Mouse (Mus musculus) natural killer cell, adult 2 months (primary cell): ENCODE measurements at regions not wholly inside any gene's neighbourhood (a gene's known extent, or its start where the extent isn't known, plus 50 kb on each side); places are given as distances from the start of the nearest gene placed in this dataset.

Source experiments
- DNase-seq, 2 experiments: peaks; one replicate each; pipeline ENCODE4 v3.0.0; 2022; ENCODE audit warnings: low spot score in 2 of 2

DNA sequence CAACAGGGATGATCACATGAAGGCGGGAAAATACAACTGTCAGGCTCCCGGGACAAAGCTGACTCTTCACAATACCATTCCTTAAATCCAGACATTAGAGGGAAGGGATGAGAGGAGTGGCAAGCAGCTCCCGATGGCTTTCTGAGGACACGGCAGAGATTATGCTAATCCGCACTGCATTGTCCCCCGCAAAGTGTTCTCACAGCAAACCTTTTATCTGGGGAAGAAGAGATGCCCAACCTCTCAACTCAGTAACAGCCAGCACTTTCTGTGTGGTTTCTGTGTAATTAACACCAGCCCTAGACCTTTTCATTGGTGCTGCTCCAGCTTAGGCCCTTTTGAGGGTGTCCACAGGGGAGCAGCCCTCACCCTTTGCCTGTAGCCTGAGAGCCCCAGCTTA lies 137.9 kb downstream of the Barhl2 start:
- DNase-seq = no peak

DNA sequence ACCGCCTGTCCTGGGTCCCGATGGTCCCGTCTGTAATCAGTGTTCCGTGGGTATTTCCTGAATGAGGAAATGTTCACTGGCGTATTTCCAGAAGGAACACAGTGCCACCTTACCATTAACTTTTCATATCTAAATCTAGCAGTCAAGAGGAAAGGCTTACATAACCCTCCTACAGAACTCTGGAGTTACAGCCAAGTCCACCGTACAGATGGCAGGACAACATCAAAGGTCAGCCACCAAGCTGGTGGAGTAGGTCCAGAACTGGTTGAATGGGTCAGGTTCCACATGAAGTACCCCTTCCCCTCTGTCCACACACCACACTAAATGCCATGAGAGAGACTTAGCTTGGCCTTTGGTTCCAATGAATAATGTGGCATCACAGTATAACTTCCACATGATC lies 139.7 kb downstream of the Barhl2 start:
- DNase-seq = no peak

DNA sequence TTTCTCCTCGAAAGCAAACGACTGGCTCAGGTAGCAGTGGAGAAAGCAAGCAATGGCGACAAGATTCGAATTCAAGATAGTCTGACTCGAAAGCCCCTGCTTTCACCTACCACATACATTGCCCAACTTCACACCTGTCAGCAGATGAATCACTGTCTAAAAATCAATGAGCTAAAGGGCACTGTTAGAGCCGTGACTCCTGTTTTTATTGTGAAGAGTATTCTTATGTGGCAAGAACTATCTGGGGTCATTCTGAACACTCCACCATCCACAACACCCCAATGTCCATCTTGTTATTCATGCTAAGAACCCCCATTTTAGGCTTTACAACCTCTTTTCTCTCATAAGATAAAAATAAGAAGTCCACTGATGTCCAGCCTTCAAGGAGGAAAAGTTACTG lies 144.1 kb downstream of the Barhl2 start:
- DNase-seq = no peak

DNA sequence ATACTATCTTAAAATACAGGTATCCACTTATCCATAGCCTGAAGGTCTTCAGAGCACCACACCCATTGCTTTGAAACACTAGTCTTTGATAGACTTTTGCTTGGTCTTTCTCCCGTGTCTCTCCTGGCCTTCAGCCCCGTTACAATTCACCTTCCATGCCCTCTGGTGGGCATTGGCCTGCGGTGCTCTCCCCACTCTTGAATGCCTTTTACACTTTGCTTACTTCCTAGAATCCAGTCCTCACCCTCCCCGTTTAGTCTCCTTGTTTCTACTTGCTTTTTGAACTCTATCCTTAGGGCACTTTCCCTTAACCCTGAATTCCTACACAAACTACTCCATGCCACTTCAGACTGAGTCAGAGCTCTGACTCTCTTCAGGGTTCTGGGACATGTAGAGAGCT lies 156.6 kb downstream of the Barhl2 start:
- DNase-seq = no peak

DNA sequence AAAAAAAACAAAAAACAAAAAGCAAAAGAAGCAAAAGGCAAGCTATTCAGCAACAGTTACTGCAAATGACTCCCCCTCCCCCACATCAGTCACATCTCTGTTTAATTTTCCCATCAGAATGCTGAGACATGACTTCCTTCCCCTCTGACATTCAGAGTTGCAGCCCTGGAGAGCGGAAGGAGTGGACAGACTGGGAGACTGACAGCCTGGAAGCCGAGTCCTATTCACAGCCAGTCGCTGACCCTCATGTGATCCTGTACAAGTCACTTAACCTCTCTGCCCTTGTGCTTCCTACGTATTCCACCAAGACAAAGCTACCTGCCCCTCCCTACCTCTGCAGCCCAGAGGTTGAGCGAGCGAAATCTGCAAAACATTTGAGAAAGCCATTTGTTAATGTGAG lies 161.2 kb downstream of the Barhl2 start:
- DNase-seq = no peak

DNA sequence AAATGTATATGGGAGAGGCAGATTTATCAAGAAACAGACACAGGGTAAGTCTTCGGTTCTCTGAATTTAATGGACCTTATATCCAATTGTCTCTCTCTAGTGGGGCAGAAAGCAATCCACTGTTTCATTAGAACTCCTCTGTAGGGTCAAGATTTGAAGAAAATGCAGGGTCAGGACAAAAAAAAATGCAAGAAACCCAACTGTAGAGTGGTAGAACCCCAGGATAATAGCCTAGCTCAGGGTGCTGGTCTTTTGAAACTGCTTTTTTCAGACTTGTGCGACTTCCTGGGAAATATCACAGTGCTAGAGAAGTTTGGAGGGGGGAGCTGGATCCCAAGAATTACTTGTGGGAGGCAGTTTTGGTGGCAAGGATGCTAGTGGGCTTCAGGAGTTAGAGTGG lies 162.0 kb downstream of the Barhl2 start:
- DNase-seq = no peak

DNA sequence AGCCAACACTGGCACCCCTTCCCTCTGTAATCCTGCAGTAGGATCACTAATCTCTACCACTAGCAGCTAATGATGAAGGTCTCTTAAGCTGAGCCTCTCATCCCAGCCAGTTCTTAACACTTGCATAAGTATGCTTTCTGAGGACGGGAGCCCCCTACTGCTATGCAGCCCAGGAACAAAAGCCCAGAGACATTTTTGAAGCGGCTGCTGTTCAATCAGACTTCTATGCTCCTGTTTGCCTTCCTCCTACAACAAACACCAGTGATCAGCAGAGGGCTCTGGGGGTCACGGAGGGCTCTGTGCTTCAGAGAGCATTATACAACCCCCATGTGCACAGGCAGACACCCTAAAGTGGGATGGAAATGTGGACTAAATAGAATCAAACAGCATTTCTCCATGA lies 162.4 kb downstream of the Barhl2 start:
- no peak for DNase-seq

DNA sequence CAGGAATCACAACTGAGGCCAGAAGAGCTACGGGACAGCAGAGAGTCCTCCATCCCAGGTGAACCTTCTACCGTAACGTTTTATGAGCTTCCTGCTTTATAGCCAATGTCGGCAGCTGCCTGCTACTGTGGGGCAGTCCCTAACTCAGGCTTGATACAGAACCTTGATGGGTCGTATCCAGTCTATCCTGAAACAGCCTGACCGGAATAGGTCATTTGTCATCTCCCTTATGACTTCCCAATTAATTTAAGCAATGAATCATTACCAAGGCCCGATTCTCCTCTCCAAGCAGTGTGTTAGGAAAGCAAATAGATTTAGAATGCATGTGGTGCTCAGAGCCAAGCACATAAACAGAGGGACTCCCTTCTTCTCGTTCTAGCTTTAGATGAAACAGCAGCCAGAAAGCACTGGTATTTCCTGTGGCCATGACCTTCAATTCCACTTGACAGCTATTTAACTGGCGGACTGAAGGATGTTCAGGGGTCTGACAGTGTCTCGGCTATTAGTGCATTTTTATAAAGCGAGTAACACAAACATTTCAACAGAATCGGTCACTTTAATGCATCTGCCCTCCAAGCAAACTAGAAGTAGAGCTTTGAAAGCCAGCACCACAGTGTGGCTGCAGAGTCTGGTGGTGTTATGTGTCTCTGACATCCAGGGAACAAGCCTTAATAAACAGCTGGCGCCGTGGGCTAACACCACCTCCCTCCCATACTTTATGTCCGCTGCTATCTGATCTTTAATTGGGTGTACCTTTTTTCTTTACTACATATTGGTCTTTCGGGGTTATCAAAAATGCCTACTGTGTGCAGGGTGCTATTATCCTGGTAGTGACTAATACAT lies 165.4 kb downstream of the Barhl2 start:
- no peak for DNase-seq

DNA sequence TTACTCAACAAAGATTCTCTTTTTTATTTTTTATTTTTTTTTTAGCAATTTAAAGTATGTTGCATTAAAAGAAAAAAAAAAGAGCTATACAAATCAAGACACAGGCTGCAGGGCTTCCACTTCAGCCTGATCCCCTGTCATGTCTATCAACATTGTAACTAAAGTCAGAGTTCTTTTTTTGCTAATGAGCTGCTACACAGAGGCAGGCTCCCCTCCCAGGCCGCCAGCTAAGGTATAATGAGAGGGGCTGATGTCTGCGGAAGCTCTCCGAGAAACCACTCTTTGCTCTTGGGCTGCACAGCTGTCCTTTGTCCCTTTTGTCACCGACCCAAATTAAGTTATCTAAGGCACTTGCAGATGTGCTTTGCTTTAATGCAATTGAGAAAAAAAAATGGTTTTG lies 172.8 kb downstream of the Barhl2 start:
- DNase-seq = no peak

DNA sequence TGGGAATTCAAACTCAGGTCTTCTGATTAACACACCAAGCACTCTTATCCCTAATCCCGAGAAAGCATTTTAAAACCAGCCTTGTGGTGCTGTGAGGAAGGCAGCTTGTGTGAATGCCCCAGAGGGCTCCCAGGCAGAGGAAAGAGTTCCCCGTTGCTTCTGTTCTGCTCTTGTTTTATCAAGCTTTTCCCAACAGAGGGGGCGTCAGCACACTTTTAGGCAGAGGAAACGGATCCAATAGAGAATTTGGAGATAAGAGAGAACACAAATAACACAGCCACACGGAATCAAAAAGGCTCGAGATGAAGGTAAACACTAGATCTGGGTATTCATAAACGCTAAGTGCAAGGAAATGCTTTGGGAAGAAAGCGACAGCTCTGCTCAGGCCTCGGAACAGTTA lies 173.2 kb downstream of the Barhl2 start:
- DNase-seq = no peak

DNA sequence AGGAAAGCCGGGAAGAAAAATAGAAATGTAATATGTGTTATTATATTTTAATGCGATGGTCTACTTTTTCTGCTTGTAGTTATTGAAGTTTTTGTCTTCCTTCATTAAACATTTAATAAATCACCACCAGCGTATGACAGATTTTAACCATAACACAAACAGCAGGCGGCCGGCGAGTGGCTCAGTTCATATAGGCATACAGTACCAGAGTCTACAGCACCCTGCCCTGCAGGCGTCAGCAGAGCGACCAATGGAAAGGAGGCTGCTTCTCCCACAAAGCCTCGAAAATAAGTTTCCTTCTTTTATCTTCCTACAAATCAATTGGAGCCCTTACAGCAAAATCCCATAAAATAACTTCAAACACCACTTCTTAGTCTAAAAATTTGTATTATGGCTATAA lies 175.3 kb downstream of the Barhl2 start:
- DNase-seq = no peak

DNA sequence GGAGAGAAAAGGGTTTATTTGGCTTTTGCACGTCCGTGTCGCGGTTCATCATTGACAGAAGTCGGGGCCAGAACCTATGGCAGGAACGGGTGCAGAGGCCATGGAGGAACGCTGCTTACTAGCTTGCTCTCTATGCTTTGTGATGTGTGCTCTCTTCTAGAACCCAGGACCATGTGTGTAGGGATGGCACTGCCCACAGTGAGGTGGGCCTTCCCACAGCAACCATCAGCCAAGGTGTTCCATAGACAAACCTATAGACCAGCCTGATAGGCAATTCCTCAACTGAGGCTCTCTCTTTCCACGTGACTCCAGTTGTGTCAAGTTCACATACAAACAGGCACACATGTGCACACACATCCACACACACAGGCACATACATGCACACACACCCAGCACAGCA lies 180.2 kb downstream of the Barhl2 start:
- no peak for DNase-seq

DNA sequence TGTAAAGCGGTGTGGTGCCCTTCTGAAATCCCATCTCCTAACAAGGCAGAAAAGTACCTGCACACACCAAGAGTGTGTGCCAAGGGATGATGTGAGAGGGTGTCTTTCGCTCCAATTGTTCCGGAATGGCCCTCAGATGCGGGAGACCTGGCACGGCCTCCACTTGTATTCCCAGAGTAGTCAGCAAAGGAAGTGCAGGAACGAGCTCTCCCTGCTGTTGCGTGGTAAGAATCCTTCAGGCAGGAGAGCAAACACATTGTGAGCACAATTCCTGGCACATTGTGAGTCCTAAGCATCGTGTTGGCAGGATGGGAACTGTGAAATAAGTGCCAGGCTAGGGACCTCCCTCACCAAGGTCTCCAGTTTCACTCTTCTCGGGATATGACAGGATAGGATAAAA lies 180.7 kb downstream of the Barhl2 start:
- DNase-seq = no peak

DNA sequence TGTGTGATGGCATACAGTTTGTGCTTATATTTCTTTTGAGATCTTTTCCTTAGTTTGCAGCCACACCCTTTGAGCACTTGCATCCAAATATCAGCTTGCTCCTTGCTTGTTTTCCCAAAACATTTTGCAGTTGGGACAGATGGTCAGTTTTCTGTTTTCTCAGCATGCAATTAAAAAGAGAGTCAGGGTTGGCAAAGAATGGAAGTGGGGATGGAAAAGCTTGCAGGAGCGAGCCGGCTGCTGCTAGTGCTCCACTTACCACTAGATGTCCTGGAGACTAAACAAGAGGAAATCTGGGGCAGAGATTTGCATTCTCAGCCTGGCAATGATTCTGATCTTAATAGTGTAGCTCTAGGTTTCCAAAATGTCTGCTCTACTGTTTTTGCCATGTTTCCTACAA lies 181.8 kb downstream of the Barhl2 start:
- no peak for DNase-seq

DNA sequence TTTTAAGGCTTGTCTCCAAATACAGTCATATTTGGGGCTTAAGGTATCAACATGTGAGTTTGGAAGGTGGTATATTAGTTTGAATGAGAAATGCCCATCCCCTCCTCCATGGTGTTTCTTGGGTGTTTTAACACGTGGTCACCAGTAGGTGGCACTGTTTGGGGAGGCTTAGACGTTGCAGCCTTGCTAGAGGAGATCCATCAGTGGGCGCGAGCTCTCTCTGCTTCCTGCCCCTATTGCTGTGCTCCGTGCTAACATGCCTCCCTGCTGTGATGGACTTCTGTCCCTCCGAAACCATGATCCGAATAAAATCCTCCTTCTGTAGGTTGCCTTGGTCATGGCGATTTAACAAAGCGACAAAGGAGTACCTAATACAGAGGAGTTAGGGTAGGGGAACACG lies 183.3 kb downstream of the Barhl2 start:
- DNase-seq = no peak

DNA sequence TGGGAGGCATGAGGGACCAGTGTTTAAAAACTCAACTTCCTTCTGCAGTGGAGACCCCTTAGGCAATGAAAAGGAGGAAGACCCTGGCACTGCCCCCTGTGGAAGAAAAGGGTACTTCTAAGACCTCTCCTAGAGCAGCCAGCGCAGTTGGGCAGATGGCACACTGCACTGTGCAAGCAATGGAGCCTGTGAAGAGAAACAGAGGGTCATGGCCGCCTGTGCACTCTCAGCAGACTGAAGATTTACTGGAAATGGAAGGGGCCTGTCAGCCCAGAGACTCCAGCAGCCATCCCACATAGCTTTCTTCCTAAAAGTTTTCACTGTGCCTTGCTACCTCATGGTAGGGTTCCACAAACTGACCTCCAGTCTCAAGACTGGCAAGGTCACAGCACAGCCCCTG lies 193.4 kb downstream of the Barhl2 start:
- no peak for DNase-seq

DNA sequence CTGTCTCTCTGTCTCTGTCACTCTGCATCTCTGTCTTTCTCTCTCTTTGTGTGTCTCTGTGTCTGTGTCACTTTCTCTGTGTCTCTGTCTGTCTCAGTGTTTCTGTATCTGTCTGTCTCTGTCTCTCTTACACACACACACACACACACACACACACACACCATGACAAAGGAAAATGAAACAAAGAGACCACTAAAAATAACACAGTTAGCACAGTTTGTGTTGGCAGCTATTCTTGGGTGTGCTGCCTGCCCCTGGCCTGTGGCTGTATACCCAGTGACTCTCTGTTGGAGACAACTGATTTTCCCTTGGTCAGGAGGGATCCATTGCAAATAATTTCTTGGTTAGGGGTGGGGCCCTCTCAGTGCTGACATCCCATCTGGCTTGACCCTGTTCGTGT lies 200.8 kb downstream of the Barhl2 start:
- DNase-seq = no peak

DNA sequence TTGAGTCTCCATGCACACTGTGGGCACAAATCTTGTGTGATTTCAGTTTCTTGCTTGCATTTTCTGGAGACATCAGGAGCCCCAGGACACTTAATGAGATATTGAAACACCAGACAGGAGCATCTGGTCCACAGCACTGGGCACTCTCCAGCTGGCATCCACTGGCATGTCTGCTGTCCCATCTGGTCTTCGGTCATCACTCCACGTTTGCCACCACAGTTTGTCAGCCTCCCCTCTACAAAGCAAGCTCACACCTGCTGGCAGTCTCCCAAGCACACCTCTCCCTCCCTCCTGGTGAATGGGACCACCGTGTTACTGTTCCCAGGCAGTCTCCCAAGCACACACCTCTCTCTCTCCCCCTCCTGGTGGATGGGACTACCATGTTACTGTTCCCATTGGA lies 228.8 kb downstream of the Barhl2 start:
- no peak for DNase-seq

DNA sequence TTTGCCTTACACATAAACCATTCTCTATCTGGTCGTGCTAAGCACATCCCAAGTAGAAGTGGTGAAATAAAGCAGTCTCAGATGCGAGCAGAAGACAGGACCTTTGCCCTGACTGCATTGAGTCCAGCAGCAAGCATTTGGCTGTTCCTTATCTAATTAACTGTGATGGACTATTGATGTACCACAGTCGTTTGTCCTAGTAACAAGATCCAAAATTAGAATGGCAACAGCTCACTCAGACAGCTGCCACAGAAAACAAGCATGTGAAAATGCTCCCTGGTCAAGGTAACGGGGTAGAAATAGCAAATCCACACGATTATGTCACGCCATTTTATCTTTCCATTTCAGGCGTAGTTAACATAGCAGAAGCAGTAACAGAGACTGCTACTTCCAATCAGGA lies 233.8 kb downstream of the Barhl2 start:
- DNase-seq = no peak

DNA sequence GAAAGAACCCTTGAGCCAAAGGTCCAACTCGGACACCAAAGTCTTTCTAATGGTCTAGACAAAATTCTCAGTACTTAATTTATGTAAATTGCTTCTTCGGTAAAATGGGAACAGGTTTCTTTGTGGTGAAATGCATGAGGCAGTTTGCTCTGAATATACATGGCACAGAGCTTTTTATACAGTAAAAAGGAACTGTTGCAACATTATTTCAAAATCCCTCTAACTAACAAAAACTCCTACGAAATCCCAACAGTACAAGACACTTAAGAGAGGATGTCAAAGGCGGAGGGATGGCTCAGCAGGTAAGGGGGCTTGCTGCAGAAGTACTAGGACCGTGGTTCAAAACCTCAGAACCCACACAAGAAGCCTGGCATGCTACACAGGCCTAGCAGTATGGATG lies 248.4 kb downstream of the Barhl2 start:
- no peak for DNase-seq

DNA sequence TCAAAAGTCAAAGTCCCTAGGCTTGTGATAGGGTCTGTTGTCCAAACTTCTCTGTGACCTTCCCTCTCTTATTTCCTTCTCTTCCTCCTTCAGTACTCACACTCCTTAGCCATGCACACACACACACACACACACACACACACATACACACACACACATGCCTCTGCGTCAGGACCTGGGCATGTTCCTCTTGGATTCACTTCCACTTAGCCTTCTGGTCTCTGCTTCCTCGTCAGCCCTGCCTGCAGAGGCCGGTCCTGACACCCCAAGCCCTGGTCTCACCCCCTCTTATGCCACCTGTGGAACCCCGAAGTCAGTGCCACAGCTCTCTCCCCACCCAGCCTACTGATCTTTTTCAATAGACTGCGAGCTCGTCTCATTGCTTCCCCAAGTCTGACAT lies 250.3 kb downstream of the Barhl2 start:
- DNase-seq = no peak

DNA sequence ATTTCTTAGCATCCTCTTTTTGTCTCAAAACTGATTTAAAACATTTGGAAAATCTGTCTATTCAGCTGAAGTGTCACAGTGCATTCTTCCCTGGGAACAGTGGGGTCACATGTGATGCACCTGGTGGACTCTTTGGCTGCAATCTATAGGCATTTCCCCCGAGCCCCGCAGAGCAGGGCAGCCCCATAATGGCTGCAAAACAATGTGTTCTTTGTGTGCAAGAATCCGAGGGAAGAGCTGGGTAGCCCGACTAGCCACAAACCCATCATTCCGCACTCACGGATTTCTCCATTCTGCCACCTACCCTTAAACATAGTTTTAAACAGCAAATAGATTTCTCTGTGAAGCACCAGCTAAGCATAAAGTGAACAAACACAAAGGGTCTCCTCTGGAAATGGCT lies 252.2 kb downstream of the Barhl2 start:
- DNase-seq = no peak

DNA sequence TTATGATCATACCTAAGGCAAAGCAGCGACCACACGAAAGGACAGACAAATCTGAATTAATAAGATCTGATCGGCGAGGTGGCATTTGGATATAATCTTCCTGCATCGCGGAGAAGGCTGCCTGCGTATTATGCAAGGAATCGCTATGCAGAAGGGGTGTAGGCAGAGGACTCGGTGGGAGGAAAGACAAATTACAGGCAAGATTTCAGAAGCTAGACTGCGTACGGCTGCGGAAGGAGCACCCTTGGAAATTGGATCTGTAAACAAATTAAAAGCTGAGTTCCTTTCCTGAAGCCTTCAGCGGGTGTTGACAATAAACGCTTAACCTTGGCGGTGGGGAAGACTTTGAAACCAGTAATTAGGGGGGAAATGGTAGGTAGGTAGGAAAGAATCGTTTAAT lies 257.3 kb downstream of the Barhl2 start:
- no peak for DNase-seq

DNA sequence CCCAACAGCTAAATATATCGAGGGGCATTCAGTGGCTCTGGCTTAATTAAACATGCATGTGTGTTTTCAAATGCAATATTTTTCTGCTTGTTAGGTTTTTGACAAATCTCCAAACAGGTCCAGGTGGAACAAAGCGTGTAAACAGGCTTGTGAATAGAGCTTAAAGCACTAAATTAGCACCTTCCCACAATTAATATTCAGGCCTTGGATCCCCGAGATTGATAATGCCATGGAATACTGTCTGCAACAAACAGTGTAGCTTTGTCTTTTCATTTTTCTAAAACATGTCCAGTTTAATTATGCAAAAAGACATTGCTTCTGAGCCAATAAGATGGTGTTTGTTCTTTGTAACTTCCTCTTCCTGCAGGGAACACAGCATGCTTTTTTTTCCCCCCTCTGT lies 258.9 kb downstream of the Barhl2 start:
- no peak for DNase-seq
